Mouse (Mus musculus) liver, embryonic 15.5 days (tissue): ENCODE measurements around the gene Gsg1l. TPM values are rescaled to one million over a fixed set of nuclear protein-coding genes. Genes with fewer than 3 reads are reported as not detected.

Experiments used
- ATAC-seq: fragments of 200-750 bp; cut with Nextera tagmentation; 2 replicates; pipeline ENCODE4 v1.8.0; 2017; ENCODE audit warnings: moderate number of reproducible peaks, mild to moderate bottlenecking, moderate library complexity; ENCODE audit not compliant: insufficient read depth
- H3K27ac ChIP-seq: fragments of 300-500 bp; sonication (generic); replicated peaks from 2 replicates; pipeline ENCODE4 v1.5.1; 2015; ENCODE audit warnings: mild to moderate bottlenecking, inconsistent platforms
- H3K27me3 ChIP-seq: fragments of 300-500 bp; sonication (generic); 2 replicates; pipeline ENCODE4 v1.6.1; 2015; ENCODE audit warnings: mild to moderate bottlenecking, inconsistent platforms
- H3K36me3 ChIP-seq: fragments of 300-500 bp; sonication (generic); replicated peaks from 2 replicates; pipeline ENCODE4 v1.6.1; 2015; ENCODE audit warnings: moderate library complexity, mild to moderate bottlenecking, inconsistent platforms
- H3K4me1 ChIP-seq: fragments of 300-500 bp; sonication (generic); replicated peaks from 2 replicates; pipeline ENCODE4 v1.6.1; 2015; ENCODE audit warnings: inconsistent platforms
- H3K4me2 ChIP-seq: fragments of 300-500 bp; sonication (generic); 2 replicates; pipeline ENCODE4 v1.6.1; 2015; ENCODE audit warnings: moderate library complexity, mild to moderate bottlenecking, inconsistent platforms
- H3K4me3 ChIP-seq: fragments of 300-500 bp; sonication (generic); replicated peaks from 2 replicates; pipeline ENCODE4 v1.5.1; 2015; ENCODE audit warnings: mild to moderate bottlenecking, inconsistent platforms
- H3K9ac ChIP-seq: fragments of 300-500 bp; sonication (generic); 2 replicates; pipeline ENCODE4 v1.6.1; 2015; ENCODE audit warnings: moderate library complexity, mild to moderate bottlenecking, inconsistent platforms
- H3K9me3 ChIP-seq: fragments of 300-500 bp; sonication (generic); replicated peaks from 2 replicates; pipeline ENCODE4 v1.6.1; 2016; ENCODE audit warnings: inconsistent platforms
- WGBS: fragments of 180-500 bp; shearing (Covaris S2); methylation state at CpG from one replicate; pipeline ENCODE4 v1.1.7; 2015; ENCODE audit warnings: mixed read lengths; ENCODE audit not compliant: insufficient replicate concordance; 5-methylcytosine and 5-hydroxymethylcytosine counted together
- polyA plus RNA-seq: library from polyadenylated mRNA; unstranded; fragments of >200 nt; fragmentation: Nextera tagmentation; extraction: Ambion mirVana; gene quantifications from 2 replicates; pipeline ENCODE4 v1.2.1, GENCODE M21; 2015

The Gsg1l gene
- polyA plus RNA-seq, 1 experiment from 2014 or later: 0.09 TPM

- no peak overlapping the region for H3K27ac ChIP-seq
- no peak overlapping the region for H3K4me3 ChIP-seq
- H3K4me1 ChIP-seq: no peaks in the 10 kb centered on the region
- WGBS: 57% methylated on average over 7 of the region's 7 CpGs
- H3K4me2 ChIP-seq: no peak overlapping the region
- ATAC-seq: no peak
- H3K36me3 ChIP-seq: no peaks in the 10 kb centered on the region
- H3K27me3 ChIP-seq: peaks cover 27% of the 10 kb centered on the region; the same call in 1 of the 2 replicates
- no peaks in the 10 kb centered on the region for H3K9me3 ChIP-seq
- H3K9ac ChIP-seq: no peak overlapping the region
These were observed 28.6 kb downstream of the Gsg1l start for GRCm38 (mm10) chr7:126053618-126054017.

GRCm38 (mm10) chr7:126051910-126052309 is 30.3 kb downstream of the Gsg1l start:
- no peak overlapping the region for H3K9ac ChIP-seq
- H3K36me3 ChIP-seq: no peaks in the 10 kb centered on the region
- no peaks in the 10 kb centered on the region for H3K4me1 ChIP-seq
- WGBS: 35% methylated on average over 6 of the region's 6 CpGs
- peaks cover 27% of the 10 kb centered on the region; the same call in 1 of the 2 replicates for H3K27me3 ChIP-seq
- H3K4me2 ChIP-seq: no peak overlapping the region
- ATAC-seq: no peak
- no peak overlapping the region for H3K27ac ChIP-seq
- no peaks in the 10 kb centered on the region for H3K9me3 ChIP-seq
- H3K4me3 ChIP-seq: no peak overlapping the region

GRCm38 (mm10) chr7:126045077-126045476 is 37.1 kb downstream of the Gsg1l start:
- no peaks in the 10 kb centered on the region for H3K27me3 ChIP-seq
- ATAC-seq: no peak
- H3K4me2 ChIP-seq: no peak overlapping the region
- no peaks in the 10 kb centered on the region for H3K9me3 ChIP-seq
- no peak overlapping the region for H3K4me3 ChIP-seq
- H3K9ac ChIP-seq: no peak overlapping the region
- peaks cover 36% of the 10 kb centered on the region for H3K4me1 ChIP-seq
- WGBS: 36% methylated on average over 6 of the region's 6 CpGs
- H3K36me3 ChIP-seq: no peaks in the 10 kb centered on the region
- no peak overlapping the region for H3K27ac ChIP-seq

GRCm38 (mm10) chr7:126042306-126042705 is 39.9 kb downstream of the Gsg1l start:
- Histone ChIP-seq H3K27ac (peak overlapping the region; percentile 87), H3K9ac (no peak overlapping the region), H3K4me2 (peak overlapping the region; percentile 45), H3K4me3 (no peak overlapping the region; the same call in 1 of the 2 replicates), H3K36me3 (no peaks in the 10 kb centered on the region), H3K27me3 (no peaks in the 10 kb centered on the region), H3K4me1 (peaks cover 63% of the 10 kb centered on the region), H3K9me3 (no peaks in the 10 kb centered on the region)
- 15% methylated on average over 3 of the region's 3 CpGs for WGBS
- ATAC-seq: peak; percentile 89

GRCm38 (mm10) chr7:126040794-126041526 is 41.3 kb downstream of the Gsg1l start:
- Histone ChIP-seq H3K27me3 (no peaks in the 10 kb centered on the region), H3K4me3 (no peak overlapping the region), H3K9ac (no peak overlapping the region), H3K4me2 (no peak overlapping the region), H3K9me3 (no peaks in the 10 kb centered on the region), H3K4me1 (peaks cover 63% of the 10 kb centered on the region), H3K27ac (peak overlapping the region; percentile 87), H3K36me3 (no peaks in the 10 kb centered on the region)
- WGBS: 73% methylated on average over 18 of the region's 18 CpGs
- ATAC-seq: no peak

- H3K4me1 ChIP-seq: peaks cover 63% of the 10 kb centered on the region
- no peak for ATAC-seq
- no peaks in the 10 kb centered on the region for H3K9me3 ChIP-seq
- no peaks in the 10 kb centered on the region for H3K36me3 ChIP-seq
- no peak overlapping the region; the same call in 1 of the 2 replicates for H3K9ac ChIP-seq
- no peak overlapping the region for H3K4me3 ChIP-seq
- H3K4me2 ChIP-seq: peak overlapping the region; percentile 25
- H3K27ac ChIP-seq: peak overlapping the region; percentile 87
- no peaks in the 10 kb centered on the region for H3K27me3 ChIP-seq
- 55% methylated on average over 5 of the region's 5 CpGs for WGBS
These were observed 42.4 kb downstream of the Gsg1l start for GRCm38 (mm10) chr7:126039847-126040246.

GRCm38 (mm10) chr7:126039247-126039835 is 42.9 kb downstream of the Gsg1l start:
- Histone ChIP-seq H3K9me3 (no peaks in the 10 kb centered on the region), H3K4me2 (peak overlapping the region; percentile 25), H3K36me3 (no peaks in the 10 kb centered on the region), H3K27ac (peak overlapping the region; percentile 87), H3K4me3 (no peak overlapping the region), H3K9ac (peak overlapping the region; percentile 4; the same call in 1 of the 2 replicates), H3K4me1 (peaks cover 63% of the 10 kb centered on the region), H3K27me3 (no peaks in the 10 kb centered on the region)
- ATAC-seq: peak; percentile 79
- 52% methylated on average over 5 of the region's 5 CpGs for WGBS

- Histone ChIP-seq H3K9me3 (no peaks in the 10 kb centered on the region), H3K9ac (peak overlapping the region; percentile 4; the same call in 1 of the 2 replicates), H3K4me2 (no peak overlapping the region), H3K4me1 (peaks cover 66% of the 10 kb centered on the region), H3K27me3 (no peaks in the 10 kb centered on the region), H3K4me3 (no peak overlapping the region), H3K27ac (peak overlapping the region; percentile 87), H3K36me3 (no peaks in the 10 kb centered on the region)
- 48% methylated on average over 25 of the region's 25 CpGs for WGBS
- no peak for ATAC-seq
These were observed 43.6 kb downstream of the Gsg1l start for GRCm38 (mm10) chr7:126038366-126039246.

GRCm38 (mm10) chr7:126035332-126035731 is 46.9 kb downstream of the Gsg1l start:
- no peak overlapping the region for H3K9ac ChIP-seq
- no peaks in the 10 kb centered on the region for H3K9me3 ChIP-seq
- ATAC-seq: no peak
- no peak overlapping the region for H3K27ac ChIP-seq
- no peaks in the 10 kb centered on the region for H3K27me3 ChIP-seq
- H3K4me1 ChIP-seq: peaks cover 34% of the 10 kb centered on the region
- 64% methylated on average over 3 of the region's 3 CpGs for WGBS
- no peak overlapping the region for H3K4me2 ChIP-seq
- H3K4me3 ChIP-seq: no peak overlapping the region
- no peaks in the 10 kb centered on the region for H3K36me3 ChIP-seq

GRCm38 (mm10) chr7:126032776-126033209 is 49.4 kb downstream of the Gsg1l start:
- no peak overlapping the region for H3K4me3 ChIP-seq
- ATAC-seq: no peak; the same call in 1 of the 2 replicates
- WGBS: 67% methylated on average over 5 of the region's 5 CpGs
- no peaks in the 10 kb centered on the region for H3K9me3 ChIP-seq
- H3K36me3 ChIP-seq: no peaks in the 10 kb centered on the region
- H3K4me2 ChIP-seq: no peak overlapping the region
- H3K27me3 ChIP-seq: no peaks in the 10 kb centered on the region
- peaks cover 8% of the 10 kb centered on the region for H3K4me1 ChIP-seq
- no peak overlapping the region for H3K9ac ChIP-seq
- no peak overlapping the region for H3K27ac ChIP-seq

GRCm38 (mm10) chr7:126032365-126032755 is 49.9 kb downstream of the Gsg1l start:
- H3K4me2 ChIP-seq: no peak overlapping the region
- no peaks in the 10 kb centered on the region for H3K9me3 ChIP-seq
- WGBS: 77% methylated on average over 3 of the region's 3 CpGs
- H3K9ac ChIP-seq: no peak overlapping the region
- H3K4me1 ChIP-seq: peaks cover 4% of the 10 kb centered on the region; the same call in 1 of the 2 replicates
- H3K27ac ChIP-seq: no peak overlapping the region
- H3K27me3 ChIP-seq: no peaks in the 10 kb centered on the region
- no peak overlapping the region for H3K4me3 ChIP-seq
- ATAC-seq: no peak
- H3K36me3 ChIP-seq: no peaks in the 10 kb centered on the region
